Mouse (Mus musculus) erythroblast, adult 5-6 weeks (primary cell): ENCODE data around the gene Slc6a16. TPM values are rescaled to one million over a fixed set of nuclear protein-coding genes. Genes with fewer than 3 reads are reported as not detected.
"Not testable (repeated sequence)": the region's sequence is repeated elsewhere in the genome, so short reads cannot be mapped to it uniquely, and the experiment has no call there.

Experiments
- ATAC-seq: replicated peaks from 2 replicates; pipeline ENCODE4 v1.8.0; 2016; ENCODE audit warnings: moderate number of reproducible peaks, mild to moderate bottlenecking, moderate TSS enrichment, inconsistent platforms; ENCODE audit not compliant: poor library complexity, low FRiP score, severe bottlenecking
- total RNA-seq, 2 experiments: library from RNA; stranded (forward) in 1 of 2; stranded (reverse) in 1 of 2; fragments of 150-400 nt in 1 of 2; fragments of 200-764, 138-1000 nt in 1 of 2; gene quantifications; 2 replicates each; pipeline versions ENCODE4 v1.2.3 to v1.2.4; 2015 to 2017; ENCODE audit warnings: low replicate concordance in 2 of 2

Slc6a16 gene
- total RNA-seq, 2 experiments from 2014 or later = not detected

GRCm38 (mm10) chr7:45238723-45239496 lies 2.0 kb upstream of the Slc6a16 start, which contains the start of gene Cd37:
Gene Cd37 (minus strand): TSS chr7:45239115.
- ATAC-seq = peak; percentile 83

- ATAC-seq = no peak
Observed at GRCm38 (mm10) chr7:45240109-45240508, 776 bp upstream of the Slc6a16 start.

- no peak for ATAC-seq
Observed at GRCm38 (mm10) chr7:45241389-45241749, 484 bp downstream of the Slc6a16 start.

DNA sequence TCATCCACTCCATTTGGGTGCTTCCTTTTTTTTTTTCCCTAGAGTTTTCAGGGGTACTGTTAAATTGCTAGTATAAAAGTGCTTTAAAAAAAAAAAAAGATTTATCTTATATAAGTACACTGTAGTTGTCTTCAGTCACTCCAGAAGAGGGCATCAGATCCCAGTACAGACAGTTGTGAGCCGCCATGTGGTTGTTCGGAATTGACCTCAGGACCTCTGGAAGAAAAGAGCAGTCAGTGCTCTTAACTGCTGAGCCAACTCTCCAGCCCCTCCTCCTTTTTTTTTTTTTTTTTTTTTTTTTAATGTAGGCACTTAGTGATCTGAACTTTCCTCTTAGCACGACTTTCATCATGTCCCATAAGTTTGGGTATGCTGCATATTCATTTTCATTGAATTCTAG lies 6.8 kb downstream of the Slc6a16 start:
- ATAC-seq = no peak

DNA sequence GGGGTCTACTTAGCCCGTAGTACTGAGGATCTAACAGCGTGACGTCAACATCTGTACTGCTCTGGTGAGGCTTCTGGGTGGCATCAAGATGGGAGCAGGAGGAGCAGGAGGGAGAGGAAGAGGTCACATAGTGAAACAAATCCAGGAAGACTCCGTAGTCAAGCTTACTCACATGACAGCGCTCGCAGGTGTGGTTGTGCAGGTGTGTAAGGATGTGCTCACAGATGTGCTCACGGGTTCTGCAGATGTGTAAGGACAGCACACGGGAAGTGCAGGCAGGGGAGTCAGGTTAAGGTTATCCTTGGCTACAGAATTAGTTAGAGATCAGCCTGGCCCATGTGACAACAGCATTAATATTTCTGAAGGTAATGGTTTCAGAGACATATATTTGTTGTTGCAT lies 12.9 kb downstream of the Slc6a16 start:
- no peak for ATAC-seq

- not testable (repeated sequence) for ATAC-seq
Observed at GRCm38 (mm10) chr7:45255822-45256221, 14.9 kb downstream of the Slc6a16 start.

DNA sequence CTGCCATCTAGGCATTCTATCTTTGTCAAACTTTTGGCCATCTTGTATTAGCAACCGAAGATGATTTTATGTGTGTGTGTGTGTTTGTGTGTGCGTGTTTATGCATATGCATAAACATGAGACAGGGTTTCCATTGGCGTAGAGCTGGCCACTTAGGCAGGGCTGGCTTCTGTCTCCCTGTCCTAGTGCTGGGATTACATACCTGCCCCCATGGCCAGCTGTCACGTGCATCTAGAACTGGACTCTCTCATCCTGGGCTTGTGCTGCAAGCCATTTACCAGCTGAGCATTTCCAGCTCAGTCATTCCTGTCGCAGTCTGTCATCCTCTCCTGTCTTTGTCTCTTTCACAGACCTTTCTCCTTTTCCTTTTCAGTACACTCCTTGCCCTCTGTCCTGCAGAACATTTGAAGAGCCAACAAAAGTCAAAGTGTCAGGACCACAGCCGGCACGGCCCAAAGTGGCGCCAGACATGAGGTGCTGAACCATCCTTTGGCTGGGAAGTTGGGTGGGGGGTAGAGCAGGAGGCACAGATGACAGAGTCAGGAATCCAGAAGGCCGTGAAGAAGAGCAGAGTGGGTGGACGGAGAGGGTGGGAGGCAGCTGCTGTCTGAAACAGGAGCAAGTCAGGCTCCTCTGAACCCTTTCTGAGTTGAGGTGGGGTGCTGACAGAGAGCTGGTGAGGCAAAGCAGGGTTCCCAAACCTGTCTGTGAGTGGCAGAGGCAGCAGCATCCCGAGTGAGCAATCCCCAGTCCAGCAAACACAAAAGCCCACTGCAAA lies 16.4 kb downstream of the Slc6a16 start:
- no peak for ATAC-seq

- ATAC-seq = no peak
Observed at GRCm38 (mm10) chr7:45259281-45259680, 18.4 kb downstream of the Slc6a16 start.

- ATAC-seq = no peak
Observed at GRCm38 (mm10) chr7:45262266-45262665, 21.4 kb downstream of the Slc6a16 start.

- no peak for ATAC-seq
Observed at GRCm38 (mm10) chr7:45263006-45263607, 22.2 kb downstream of the Slc6a16 start.

DNA sequence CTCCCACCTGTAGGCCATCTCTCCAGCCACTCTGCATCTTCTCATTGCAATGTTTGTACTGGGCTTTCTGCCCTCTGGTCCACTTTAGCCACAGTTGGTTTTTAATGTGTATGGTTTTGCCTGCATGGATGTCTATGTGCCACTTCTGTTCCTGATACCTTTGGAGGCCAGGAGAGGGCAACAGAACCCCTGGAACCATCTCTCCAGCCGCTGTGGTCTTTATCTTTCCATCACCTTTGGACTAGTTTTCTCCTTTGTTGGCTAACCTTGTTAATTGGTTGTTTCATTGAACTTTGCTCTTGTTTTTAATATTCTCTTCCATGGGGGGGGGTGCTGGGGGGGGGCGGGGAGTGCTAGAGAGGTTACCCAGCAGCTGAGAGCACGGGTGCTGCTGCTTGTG lies 23.5 kb downstream of the Slc6a16 start:
- no peak for ATAC-seq

DNA sequence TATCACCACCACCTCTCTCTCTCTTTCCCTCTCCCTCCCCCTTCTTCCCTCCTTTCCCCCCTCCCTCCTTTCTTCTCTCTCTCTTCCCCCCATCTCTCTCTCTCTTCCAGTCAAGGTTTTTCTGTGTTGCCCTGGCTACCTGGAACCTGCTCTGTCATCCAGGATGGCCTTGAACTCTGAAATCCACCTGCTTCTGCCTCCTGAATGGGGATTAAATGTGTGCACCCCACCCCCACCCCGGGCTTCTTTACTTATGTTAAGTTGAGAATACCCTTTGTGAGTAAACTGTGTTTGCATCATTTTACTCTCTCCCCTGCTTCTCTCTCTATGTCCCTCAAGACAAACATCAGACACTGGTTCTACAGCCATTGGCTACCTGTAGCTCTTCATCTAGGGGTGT lies 24.6 kb downstream of the Slc6a16 start:
- no peak for ATAC-seq

DNA sequence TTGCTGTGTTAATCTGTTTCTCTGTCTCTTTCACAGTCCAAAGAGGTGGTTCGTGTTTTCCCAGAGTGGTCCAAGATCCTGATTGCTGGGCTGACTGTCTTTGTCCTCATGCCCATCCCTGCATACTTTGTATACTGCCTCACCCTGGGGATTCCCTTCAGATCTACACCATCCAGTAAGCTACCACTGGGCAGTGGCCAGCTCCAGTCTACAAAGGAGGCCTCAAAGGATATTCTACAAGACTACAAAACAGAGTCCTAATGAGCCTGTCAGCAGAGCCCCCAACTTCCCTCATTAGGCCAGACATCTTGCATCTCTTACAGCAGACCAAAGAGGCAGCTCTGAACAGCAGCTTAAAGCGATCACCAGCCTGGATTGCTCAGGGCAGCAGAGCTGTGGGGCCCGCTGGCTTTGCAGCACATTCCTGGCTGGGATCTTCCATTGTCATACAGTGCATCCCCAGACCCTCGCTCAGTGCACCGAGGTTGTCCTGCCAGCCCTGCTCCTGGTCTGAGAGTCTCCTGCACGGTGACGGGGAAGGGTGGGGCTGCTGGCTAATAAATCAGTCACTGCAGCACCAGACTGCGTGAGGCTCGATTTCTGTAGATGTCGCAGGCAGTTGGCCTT lies 32.0 kb downstream of the Slc6a16 start:
- ATAC-seq = no peak

DNA sequence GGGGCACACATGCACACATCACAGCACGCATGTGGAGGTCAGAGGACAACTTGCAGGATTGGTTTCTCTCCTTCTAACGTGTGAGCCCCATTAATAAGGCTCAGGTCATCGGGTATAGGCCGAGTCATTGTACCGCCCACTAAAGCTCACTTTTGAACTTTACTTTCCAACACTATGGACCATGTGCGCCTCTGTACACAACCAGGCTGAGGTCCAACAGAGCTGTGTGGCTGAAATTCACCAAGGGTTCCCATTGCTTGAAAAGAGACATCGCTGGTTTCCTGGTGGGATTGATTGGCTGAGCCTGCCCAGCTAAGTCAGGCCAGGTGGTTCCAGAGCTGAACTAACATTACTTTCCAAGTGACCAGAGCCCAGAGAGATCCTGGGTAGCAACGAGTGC lies 32.8 kb downstream of the Slc6a16 start:
- ATAC-seq = no peak

DNA sequence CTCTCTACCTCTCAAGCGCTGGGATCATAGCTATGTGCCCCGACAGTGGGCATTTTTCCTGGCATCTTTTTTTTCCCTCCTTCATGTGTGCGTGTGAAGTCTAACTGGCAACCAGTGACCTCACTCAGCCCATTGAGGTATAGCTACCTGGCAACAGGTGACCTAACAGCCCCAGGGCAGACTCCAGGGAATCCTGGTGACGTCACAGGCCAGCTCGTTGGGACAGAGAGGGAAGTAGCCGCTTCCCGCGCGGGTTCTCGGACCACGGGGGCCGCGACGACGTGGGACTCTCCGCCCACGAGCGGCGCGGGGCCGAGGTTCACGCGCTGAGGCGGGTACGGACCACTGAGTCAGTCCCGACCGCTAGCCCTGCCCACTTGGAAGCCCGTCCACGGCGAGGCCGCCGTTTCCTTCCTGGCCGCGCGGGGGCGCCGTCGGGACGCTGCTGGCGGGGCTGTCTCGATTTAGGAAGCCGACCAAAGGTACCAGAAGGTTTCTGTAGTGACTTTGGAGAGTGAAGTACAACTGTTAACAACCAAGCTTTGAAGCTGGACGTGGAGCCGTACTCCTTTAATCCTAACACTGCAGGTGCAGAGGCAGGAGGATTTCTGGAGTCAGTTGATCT lies 36.4 kb downstream of the Slc6a16 start, which contains the start of gene Slc6a21:
Gene Slc6a21, plus strand, starts transcription at position 378 of the 625 bp plus-strand sequence.
- ATAC-seq = peak; percentile 48; the same call in 1 of the 2 replicates

- no peak for ATAC-seq
Observed at GRCm38 (mm10) chr7:45286486-45286885, 45.6 kb downstream of the Slc6a16 start.

DNA sequence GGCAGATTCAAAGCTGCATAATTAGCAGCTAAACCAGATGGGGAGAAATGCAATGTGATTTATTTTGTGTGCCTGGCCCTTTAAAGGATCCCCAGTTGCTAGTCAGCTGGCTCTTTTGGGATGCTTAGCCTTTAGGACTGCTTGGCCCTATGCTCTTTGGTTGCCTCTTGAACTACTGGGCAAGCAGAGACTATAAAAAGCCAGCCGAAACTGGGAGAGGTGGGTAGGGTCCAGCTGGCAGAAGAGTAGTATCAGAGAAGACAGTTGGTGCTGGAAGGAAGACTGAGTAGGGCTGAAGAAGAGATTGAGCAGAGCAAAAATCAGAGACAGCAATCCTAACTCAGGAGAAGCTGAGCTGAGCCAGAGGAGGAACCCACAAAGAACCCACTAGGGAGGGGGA lies 55.7 kb downstream of the Slc6a16 start:
- no peak for ATAC-seq

DNA sequence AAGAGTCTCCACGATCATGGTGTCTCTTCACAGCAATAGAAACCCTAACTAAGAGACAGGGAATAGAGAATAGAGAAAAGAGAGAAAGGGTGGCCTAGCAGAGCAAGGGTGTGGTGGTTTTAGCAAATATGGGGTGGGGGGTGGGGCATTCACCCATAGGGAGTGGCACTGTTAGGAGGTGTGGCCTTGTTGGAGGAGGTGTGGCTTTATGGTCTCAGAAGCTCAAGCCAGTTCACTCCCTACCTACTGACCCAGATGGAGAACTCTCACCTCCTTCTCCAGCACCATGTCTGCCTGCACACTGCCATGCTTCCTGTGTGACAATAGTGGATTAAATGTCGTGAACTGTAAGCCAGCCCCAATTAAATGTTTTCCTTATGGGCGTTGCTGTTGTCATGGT lies 56.7 kb downstream of the Slc6a16 start:
- ATAC-seq = no peak

GRCm38 (mm10) chr7:45299752-45300151 lies 58.9 kb downstream of the Slc6a16 start:
- ATAC-seq = no peak

DNA sequence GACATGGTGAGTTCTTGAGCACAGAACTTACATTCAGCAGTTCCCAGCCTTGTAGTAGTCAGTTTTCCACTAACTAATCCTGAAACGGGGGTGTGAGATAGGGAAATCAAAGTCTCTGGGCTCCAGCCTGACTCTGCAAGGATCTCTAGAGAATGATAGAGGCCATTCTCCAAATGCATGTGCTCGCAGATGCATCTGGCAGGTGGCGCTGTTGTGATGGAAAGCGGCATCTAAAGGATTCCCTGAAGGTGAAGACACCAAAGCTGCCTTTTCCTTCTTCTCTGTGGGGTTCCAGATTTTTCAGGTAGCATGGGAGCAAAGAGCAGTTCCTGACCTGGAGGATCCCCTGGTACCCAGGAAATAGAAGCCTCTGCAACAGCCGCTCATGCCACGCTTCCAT lies 59.4 kb downstream of the Slc6a16 start:
- no peak for ATAC-seq
